Mouse (Mus musculus): ENCODE measurements around the gene Zmat5.

The Zmat5 gene

DNA sequence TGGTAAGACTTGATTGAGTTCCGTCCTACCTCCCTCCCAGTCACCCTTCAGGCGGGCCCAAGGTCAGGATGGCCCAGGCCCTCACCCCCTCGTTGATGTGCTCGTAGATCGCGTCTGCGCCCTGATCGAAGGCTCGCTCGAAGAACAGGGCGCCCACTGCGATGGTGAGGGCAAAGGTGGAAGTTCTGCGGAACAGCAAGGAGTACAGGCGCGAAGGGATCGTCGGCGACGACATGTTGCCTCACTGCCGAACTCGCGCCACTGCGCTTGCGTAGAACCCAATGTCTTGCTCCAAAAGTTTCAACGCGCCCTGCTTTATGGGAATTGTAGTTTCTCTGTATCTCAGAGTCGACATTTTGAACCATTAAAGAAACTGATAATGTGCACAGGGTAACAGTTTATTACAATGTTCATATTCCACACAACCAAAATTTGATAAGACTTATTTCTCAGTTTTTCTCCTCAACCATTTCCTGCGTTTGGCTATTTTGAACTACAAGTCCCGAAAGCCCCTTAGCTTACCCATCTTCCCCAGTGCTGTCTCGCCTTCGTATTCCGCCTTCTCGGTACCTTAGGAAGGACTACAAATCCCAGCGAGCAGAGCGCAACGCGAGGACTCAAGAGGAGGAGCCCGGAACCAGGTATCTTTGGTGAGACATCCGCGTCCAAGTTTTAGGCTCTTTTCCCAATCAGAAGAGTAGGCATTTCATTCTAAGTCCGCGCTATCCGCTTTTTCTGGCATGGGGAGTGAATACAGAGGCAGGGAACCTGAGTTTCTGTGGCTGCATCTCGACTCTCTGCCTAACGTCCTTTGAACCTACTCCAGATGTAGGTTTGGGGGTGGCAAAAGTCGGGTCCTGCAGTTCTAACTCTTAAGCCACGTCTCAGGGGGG, at the start of gene Zmat5, which contains the start of gene Uqcr10:
Zmat5 (plus strand) TSS at position 607 of the 893 bp plus-strand sequence.
Uqcr10 (minus strand) TSS at position 271 of the 893 bp plus-strand sequence.
- peak; percentile 95 to 97 for DNase-seq

DNA sequence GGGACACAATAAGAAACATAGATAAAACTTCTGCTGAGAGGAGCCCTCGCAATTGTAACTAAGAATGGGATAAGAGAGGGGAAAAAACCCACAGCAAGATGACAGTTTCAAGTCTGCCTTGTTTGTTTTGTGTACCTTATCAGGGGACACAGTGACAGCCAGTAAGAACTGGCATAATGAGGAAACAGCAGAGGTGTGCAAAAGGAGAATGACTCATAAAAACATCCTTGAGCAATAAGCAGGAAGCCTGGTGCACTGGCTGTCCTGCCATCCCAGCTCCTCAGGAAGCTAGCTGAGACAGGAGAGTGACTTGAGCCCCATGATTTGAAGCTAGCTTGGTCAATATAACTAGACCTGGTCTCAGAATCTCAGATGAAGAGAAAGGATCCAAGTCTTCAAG, 44.7 kb upstream of the Zmat5 start:
- no peak for DNase-seq

- DNase-seq = no peak
Measured at GRCm38 (mm10) chr11:4660309-4661025, 44.0 kb upstream of the Zmat5 start.

GRCm38 (mm10) chr11:4661324-4661723, 43.2 kb upstream of the Zmat5 start:
- peak; percentile 28 to 52 for DNase-seq

- DNase-seq = no peak
Measured at GRCm38 (mm10) chr11:4661871-4662495, 42.5 kb upstream of the Zmat5 start.

- DNase-seq = no peak
Measured at GRCm38 (mm10) chr11:4662496-4662878, 42.0 kb upstream of the Zmat5 start.

- DNase-seq = no peak
Measured at GRCm38 (mm10) chr11:4671736-4672135, 32.7 kb upstream of the Zmat5 start.

GRCm38 (mm10) chr11:4674593-4674992, 29.9 kb upstream of the Zmat5 start:
- no peak for DNase-seq

DNA sequence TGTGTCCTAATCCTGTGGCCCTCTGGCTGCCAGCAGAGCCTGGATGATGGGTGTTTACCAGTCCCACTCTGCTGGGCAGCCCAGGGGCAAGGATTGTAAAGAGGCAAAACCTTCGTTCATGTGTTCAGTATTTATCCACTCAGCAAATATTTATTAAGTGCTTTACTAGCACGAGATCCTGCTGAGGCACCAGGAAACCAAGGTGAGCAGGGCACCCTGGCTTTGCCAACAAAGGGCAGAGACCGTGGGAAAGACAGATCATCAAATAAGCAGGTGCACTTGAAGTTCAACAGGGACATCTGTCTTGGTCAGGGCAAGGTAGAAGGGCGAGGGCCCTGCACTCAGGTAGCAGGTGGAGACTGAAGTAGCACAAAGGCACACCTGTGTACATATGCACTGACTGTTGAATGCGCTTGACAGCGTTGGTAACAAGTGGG, 29.3 kb upstream of the Zmat5 start:
- DNase-seq = peak; percentile 23 to 34

GRCm38 (mm10) chr11:4675693-4676092, 28.8 kb upstream of the Zmat5 start:
- DNase-seq = no peak

DNA sequence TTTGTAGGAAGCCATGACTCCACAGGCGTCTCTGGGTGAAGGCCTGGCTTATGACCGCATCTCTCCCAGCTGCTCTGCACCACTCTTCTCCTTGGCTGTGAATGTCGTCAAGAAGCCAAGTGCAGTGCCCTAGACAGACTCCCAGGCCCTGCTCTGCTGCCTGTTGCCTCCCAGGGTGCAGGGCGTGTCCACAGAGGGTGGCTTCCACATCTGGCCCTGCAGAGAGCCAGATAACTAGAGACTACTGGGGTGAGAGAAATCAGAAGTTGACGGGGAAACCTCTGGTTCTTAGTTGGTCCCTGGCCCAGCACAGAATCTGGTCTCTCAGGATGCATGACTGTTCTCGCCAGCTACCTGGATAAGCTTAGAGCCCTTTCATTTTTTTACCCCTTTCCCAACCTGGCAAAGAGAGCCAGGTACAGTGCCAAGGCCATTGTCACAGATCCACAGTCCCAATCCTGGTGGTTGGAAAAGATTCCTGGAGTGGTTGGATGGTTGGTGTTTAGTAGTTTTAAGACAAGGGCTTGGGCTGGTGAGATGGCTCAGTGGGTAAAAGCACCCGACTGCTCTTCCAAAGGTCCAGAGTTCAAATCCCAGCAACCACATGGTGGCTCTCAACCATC, 27.1 kb upstream of the Zmat5 start:
- DNase-seq = no peak

DNA sequence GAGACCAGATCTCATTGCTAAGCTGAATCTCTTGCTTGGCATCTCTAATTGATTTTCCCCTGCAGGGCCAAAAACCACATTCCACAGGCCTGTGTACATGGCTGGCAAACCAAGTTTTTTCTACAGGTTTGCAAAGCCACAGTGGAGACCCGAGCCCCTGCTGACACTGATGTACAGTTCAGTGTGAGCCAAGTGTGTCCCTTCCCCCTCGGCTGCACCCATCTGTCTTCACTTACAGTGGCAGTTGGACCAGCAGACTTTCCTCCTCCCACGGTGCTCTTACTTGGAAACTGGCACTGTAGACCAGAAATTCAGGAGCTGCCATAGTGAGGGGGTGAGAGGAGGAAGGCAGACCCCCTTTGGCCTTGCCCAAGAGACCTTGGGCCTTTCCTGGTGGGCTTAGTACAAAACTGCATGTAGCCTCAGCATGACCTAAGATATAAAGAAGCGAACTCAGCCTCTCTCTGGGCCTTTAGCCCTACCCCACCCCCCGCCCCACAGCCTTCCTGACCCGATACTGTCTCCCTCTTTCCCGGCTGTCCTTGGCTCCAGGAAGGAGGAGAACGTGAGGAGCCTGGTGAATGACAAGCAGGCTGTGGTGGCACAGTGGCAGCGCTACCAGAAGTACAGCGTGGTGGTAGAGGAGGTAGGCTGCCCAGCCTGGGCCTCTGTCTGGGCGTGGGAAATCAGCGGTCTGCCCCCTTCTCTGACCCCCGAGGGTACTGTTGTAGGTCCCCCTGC, 25.6 kb upstream of the Zmat5 start:
- no peak for DNase-seq

GRCm38 (mm10) chr11:4679441-4679832, 25.0 kb upstream of the Zmat5 start:
- DNase-seq = no peak

GRCm38 (mm10) chr11:4680126-4680525, 24.4 kb upstream of the Zmat5 start:
- no peak for DNase-seq

- no peak for DNase-seq
Measured at GRCm38 (mm10) chr11:4683516-4683915, 21.0 kb upstream of the Zmat5 start.

- DNase-seq = no peak
Measured at GRCm38 (mm10) chr11:4684186-4684585, 20.3 kb upstream of the Zmat5 start.

DNA sequence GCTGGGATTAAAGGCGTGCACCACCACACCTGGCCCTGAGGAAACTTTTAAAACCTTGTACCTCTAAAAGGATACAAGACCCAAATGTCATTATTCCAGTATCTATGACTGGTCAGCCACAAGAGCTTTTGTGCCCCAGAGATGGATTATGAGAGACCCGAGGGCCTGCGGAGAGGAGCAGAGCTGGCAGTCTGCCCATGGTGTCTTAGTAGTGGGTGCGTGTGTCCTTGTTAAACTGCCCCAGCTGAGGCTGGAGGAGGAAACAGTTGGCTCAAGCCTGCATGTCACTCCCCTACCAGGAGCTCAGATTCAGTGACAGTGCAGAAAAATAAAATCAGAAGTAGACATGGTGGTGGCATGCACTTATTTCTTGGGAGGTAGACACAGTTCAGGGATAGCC, 19.4 kb upstream of the Zmat5 start:
- DNase-seq = no peak

DNA sequence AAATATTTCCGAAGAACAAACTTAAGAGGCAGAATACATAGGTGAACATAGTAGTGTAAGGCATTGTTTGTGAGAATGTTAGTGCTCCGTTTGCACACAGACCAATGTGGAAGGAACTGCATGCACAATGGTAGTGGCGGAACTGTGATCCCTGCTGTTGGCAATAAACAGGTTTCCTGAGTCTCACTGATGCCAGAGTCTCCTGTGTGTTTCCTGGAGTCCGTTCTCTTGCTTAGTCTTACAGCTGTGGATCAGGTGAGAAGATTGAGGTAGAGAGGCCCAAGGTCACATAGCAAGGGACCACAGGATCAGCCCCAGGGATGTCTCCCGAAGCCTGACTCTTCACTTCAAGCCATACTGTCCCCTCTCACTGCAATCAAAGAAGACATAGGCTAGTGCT, 19.0 kb upstream of the Zmat5 start:
- DNase-seq = no peak

- no peak for DNase-seq
Measured at GRCm38 (mm10) chr11:4687027-4687426, 17.5 kb upstream of the Zmat5 start.

DNA sequence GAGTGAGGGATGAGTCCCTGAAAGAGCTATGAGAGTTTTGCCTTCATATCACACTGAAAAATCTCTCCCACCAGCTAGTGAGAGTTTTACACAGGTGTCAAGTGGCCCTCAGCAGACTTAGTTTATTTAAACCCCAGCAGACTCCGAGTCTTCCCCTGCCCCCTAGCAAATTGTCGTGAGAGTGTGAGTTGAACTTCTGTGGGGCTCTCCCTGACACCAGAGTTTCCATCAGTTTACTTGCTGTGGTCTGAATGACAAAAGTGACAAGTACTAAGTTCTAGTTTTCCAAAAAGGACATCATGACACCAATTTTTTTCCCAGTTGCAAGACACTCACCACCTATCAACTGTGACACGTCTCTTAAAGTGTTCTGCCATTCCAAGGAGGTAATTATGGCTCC, 16.6 kb upstream of the Zmat5 start:
- DNase-seq = no peak

DNA sequence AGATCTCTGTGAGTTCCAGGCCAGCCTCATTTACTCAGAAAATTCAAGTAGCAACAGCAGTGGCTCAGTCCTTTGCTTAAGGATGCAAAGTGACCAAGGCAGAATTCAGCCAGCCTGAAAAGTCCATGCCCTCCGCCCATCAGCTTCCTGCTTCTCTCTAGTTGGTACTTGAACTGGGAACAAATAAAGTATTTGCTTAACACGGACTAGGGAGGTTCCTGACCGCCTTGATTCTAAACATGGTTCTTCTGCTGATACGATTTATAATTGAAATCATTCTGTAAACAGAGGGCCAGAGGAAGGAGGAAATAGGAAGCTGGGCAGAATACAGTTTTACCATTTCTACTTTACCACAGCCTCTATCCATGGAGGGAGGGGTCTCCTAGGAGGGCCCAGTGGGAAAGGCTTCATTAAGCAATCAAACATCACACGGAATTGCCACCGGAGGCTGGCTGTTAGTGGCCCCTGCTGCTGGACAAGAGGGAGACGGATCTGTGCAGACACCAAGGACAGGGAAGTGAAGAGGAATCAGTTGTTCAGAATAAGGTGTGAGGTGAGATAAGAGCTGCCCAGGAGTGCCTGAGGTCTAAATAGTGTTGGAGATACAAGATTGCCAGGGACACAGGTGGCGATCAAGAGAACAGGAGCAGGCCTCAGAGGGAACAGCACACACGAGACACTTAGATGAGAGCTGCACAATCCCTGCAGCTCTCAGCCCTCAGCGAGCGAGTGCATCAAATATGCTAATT, 15.7 kb upstream of the Zmat5 start:
- no peak for DNase-seq

- no peak for DNase-seq
Measured at GRCm38 (mm10) chr11:4690353-4690752, 14.1 kb upstream of the Zmat5 start.
